ENCODE assay signal across 24 mouse cellular contexts in the genomic region with DNA sequence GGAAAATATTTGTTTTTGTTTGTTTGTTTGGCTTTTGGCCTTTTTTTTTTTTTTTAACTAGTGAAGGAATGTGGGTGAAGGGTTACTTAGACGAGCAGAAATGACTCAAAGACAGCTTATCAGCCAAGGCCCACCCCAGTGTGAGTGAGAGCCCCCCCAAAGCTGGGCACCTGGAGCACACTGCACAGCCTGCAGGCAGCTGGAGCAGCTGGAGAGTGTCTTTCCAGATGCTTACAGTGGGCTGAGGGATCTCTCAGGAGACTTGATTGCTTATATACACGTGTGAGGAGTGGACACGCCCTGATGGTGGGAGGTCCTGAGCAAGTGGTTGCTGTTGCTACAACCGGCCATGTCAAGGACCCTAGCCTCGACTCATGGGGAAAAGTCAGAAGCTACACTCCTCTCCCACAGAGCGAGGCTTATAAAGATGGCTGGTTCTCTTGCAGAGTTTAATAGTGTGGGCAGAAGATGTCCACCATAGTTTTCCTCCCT. TPM values are rescaled to one million over a fixed set of nuclear protein-coding genes. Genes with fewer than 3 reads are reported as not detected.
DNase-seq lines count a peak whose midpoint lies in the region; ATAC-seq and TF ChIP-seq lines count a peak whose summit lies in the region.
"Had no signal": no experiment of that assay in that cellular context is flagged by ENCODE, and none has a peak within 500 bp of the region (broad histone marks: within the 10 kb centered on the region; RNA-seq: fewer than 3 reads in every experiment).

No protein-coding gene starts in this region.

- H3K36me3 ChIP-seq in lung, postnatal 0 days (ENCODE audit: insufficient read depth, low read length), result peaks cover 15% of the 10 kb centered on the region

- no peaks in the 10 kb centered on the region for H3K27me3 ChIP-seq in lung, postnatal 0 days (replicated peaks; ENCODE audit: insufficient read depth, low read length)
- H3K27me3 ChIP-seq: embryonic facial prominence, embryonic 12.5 days; embryonic facial prominence, embryonic 15.5 days; heart, embryonic 12.5 days; heart, embryonic 15.5 days had no signal

- no peaks in the 10 kb centered on the region for H3K9me3 ChIP-seq in lung, postnatal 0 days (ENCODE audit: low read length)
- H3K9me3 ChIP-seq: embryonic facial prominence, embryonic 12.5 days; embryonic facial prominence, embryonic 15.5 days; G1E; heart, embryonic 12.5 days; heart, embryonic 15.5 days had no signal

- 41% methylated on average over 6 of the region's 6 CpGs for WGBS in lung, postnatal 0 days

- H3K4me1 ChIP-seq in lung, postnatal 0 days (ENCODE audit: insufficient read depth, low read depth, low read length), result no peaks in the 10 kb centered on the region
- H3K4me1 ChIP-seq: embryonic facial prominence, embryonic 12.5 days; embryonic facial prominence, embryonic 15.5 days; heart, embryonic 15.5 days had no signal

- no peak overlapping the region for H3K4me3 ChIP-seq in lung, postnatal 0 days (ENCODE audit: low read depth, low read length)
- H3K4me3 ChIP-seq: embryonic facial prominence, embryonic 12.5 days; embryonic facial prominence, embryonic 15.5 days; gastrocnemius, adult 2 months; heart, embryonic 12.5 days; heart, embryonic 15.5 days had no signal

- peak; percentile 33; the same call in 1 of the 2 replicates for ATAC-seq in lung, postnatal 0 days
- ATAC-seq in neutrophil, adult 5-6 weeks (ENCODE audit: extremely low read depth, insufficient number of reproducible peaks, low FRiP score, poor library complexity, severe bottlenecking), result 0 out of 2 replicates have a peak, but pooled peaks have one; percentile 1
- ATAC-seq: forebrain, embryonic 14.5 days; forebrain, postnatal 0 days; hindbrain, postnatal 0 days had no signal

- no peak overlapping the region for H3K27ac ChIP-seq in lung, postnatal 0 days (ENCODE audit: low read length)
- H3K27ac ChIP-seq: embryonic facial prominence, embryonic 12.5 days; embryonic facial prominence, embryonic 15.5 days; gastrocnemius, adult 2 months; heart, embryonic 15.5 days; hindbrain, embryonic 14.5 days; hindbrain, postnatal 0 days had no signal

- TF ChIP-seq EP300 in lung, postnatal 0 days (IDR thresholded peaks at IDR 0.05), result no peak

- peak; percentile 91 for DNase-seq in heart, adult 11 months
- DNase-seq in heart, postnatal 10 days, result no peak
- DNase-seq in lung, postnatal 0 days (ENCODE audit: low spot score), result peak; percentile 10
- no peak for DNase-seq in lung, postnatal 36 days
- no peak for DNase-seq in T-cell, adult 2 months (ENCODE audit: low spot score)
- DNase-seq: adrenal gland, adult 2 months; adrenal gland, postnatal 14 days; cerebellum, adult 11 months; cerebellum, adult 2 months; cerebellum, adult 9-11 months; cerebellum, postnatal 25 days; forebrain, postnatal 0 days; gastrocnemius, adult 2 months; gastrocnemius, postnatal 14 days; heart, postnatal 4 days had no signal

- H3K9ac ChIP-seq in lung, postnatal 0 days (replicated peaks; ENCODE audit: low read depth), result no peak overlapping the region
- H3K9ac ChIP-seq: embryonic facial prominence, embryonic 12.5 days; embryonic facial prominence, embryonic 15.5 days; forebrain, postnatal 0 days; heart, embryonic 12.5 days; heart, embryonic 15.5 days; hindbrain, embryonic 14.5 days had no signal

- H3K4me2 ChIP-seq in lung, postnatal 0 days (replicated peaks; ENCODE audit: low read depth, low read length), result no peak overlapping the region
- H3K4me2 ChIP-seq: embryonic facial prominence, embryonic 12.5 days; embryonic facial prominence, embryonic 15.5 days; heart, embryonic 12.5 days; heart, embryonic 15.5 days; hindbrain, embryonic 14.5 days had no signal

- no peak for TF ChIP-seq CTCF in lung, postnatal 0 days (IDR thresholded peaks at IDR 0.05)

- intact Hi-C loops in heart, postnatal 10 days (cut with DNase I), result loop anchor here (10.0 kb wide), 1 partner anchor 92 kb away; a partner anchor contains a TSS

RNA-seq across cellular contexts. Expression of a gene that starts 32.7 kb away (rescaled TPM):
- 1 to 10 TPM; 3.4 to 3.8 TPM for total RNA-seq in heart, postnatal 10 days (2021)
- 1.5 and 2.8 TPM in 2 replicates for polyA plus RNA-seq in lung, postnatal 0 days (2015; fragmentation: Nextera tagmentation; extraction: Ambion mirVana)
- 1.0 TPM in 1 of 2 replicates, not detected in the other for total RNA-seq in neutrophil, adult 5-6 weeks (2017)
- total RNA-seq: gastrocnemius, adult 2 months had no signal
- polyA plus RNA-seq: adrenal gland, adult 2 months had no signal

Comparison
In these comparisons a context has a peak if more than half of its experiments do, and no peak if none do; other contexts are left out.
1. DNase-seq: peak in heart, adult 11 months (single experiment) and lung, postnatal 0 days (single experiment); none in heart, postnatal 10 days (0 of 2), lung, postnatal 36 days (single experiment) and T-cell, adult 2 months (single experiment).